Mouse (Mus musculus): ENCODE results near the gene Map4k1.

GRCm38 (mm10) chr7:28945416-28946270, 36.2 kb upstream of the Map4k1 start:
- TF ChIP-seq POLR2A (IDR thresholded peaks at IDR 0.05; ENCODE audit: borderline replicate concordance, control insufficient read depth, low read depth, low read length): no peak
- TF ChIP-seq CTCF (IDR thresholded peaks at IDR 0.05; ENCODE audit: control insufficient read depth, insufficient read depth, low read length): no peak
